Mouse (Mus musculus): ENCODE measurements at regions not wholly inside any gene's neighbourhood (a gene's known extent, or its start where the extent isn't known, plus 50 kb on each side); places are given as distances from the start of the nearest gene placed in this dataset.

- DNase-seq (ENCODE audit: low spot score): no peak
- intact Hi-C loops (cut with DNase I): no loop called here
Measured at GRCm38 (mm10) chr14:48046831-48047230, 73.8 kb upstream of the Peli2 start.

GRCm38 (mm10) chr14:48049698-48050459 is 70.7 kb upstream of the Peli2 start:
- no peak for DNase-seq (ENCODE audit: low spot score)
- intact Hi-C loops (cut with DNase I): no loop called here

DNA sequence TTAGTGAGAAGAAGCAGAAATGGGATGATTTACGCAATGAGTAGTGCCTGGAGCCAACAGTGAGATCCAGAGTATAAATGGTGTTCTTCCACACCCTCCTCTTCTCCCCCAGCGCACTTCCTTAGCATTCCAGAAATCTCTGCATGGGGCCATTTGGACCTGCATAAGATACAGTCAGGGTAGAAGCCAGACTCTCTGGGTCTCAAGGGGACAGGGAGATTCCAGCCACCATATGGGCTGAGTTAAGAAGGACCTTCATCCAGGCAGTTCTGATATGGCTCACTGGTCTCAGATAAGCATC is 70.2 kb upstream of the Peli2 start:
- no peak for DNase-seq (ENCODE audit: low spot score)
- intact Hi-C loops (cut with DNase I): no loop called here

- DNase-seq (ENCODE audit: low spot score): no peak
- intact Hi-C loops (cut with DNase I): no loop called here
Measured at GRCm38 (mm10) chr14:48051971-48052370, 68.7 kb upstream of the Peli2 start.

DNA sequence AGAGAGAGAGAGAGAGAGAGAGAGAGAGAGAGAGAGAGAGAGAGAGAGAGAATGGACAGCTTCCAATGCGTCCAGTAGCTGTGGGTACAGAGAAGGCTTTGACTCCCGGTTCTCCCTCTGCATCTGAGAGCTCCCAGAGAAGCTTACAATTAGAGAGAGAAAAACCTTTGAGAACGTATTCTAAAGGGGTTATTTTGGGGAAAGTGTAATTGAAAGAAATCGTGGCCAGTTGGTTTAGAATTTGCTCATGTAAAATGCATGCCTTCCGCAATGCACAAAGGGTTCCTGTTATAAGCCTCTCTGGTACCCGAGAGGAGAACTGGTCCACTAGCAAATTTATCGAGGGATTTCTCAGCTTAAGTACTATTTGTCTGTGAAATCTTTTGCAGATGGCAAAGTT is 68.2 kb upstream of the Peli2 start:
- DNase-seq (ENCODE audit: low spot score): no peak
- intact Hi-C loops (cut with DNase I): no loop called here

- intact Hi-C loops (cut with DNase I): no loop called here
- no peak for DNase-seq (ENCODE audit: low spot score)
Measured at GRCm38 (mm10) chr14:48053151-48053550, 67.5 kb upstream of the Peli2 start.

DNA sequence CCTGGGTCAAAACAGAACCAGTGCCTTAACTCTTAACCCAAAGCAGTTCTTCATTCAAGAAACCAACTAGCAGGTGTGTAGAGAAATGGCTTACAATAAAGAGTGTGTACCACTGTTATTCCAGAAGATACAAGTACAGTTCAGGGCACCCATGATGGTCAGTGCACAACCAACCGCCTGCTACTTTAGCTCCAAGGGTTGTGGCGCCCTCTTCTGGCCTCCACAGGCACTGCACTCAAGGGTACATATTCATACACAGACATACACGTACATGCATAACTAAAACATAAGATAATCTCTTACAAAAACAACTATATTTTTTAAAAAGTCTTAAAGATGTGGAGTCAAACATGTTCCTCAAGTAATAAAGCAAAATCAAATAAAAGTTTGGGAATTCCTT is 65.9 kb upstream of the Peli2 start:
- DNase-seq (ENCODE audit: low spot score): no peak
- intact Hi-C loops (cut with DNase I): no loop called here

DNA sequence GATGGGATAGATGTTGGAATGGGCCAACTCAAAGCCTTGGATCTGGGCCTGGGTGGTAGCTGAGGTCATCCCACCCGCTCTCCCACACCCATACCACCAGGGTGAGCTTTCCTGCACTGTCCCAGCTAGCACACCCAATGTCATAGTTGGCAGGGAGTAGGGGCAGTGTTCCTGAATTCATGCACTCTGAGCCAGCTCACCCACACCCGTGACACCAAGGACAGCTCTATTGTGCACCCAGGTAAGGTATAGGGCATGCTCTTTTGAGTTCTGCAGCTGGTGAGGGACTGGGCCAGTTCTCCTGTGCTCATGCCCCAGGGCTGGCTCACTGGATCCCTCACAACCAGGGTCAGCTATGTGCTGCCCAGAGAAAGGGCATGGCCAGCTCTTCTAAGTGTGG is 64.8 kb upstream of the Peli2 start:
- DNase-seq (ENCODE audit: low spot score): no peak
- intact Hi-C loops (cut with DNase I): no loop called here

GRCm38 (mm10) chr14:48058234-48058868 is 62.3 kb upstream of the Peli2 start:
- intact Hi-C loops (cut with DNase I): no loop called here
- DNase-seq (ENCODE audit: low spot score): no peak

- no peak for DNase-seq (ENCODE audit: low spot score)
- intact Hi-C loops (cut with DNase I): no loop called here
Measured at GRCm38 (mm10) chr14:48059664-48060455, 60.8 kb upstream of the Peli2 start.

DNA sequence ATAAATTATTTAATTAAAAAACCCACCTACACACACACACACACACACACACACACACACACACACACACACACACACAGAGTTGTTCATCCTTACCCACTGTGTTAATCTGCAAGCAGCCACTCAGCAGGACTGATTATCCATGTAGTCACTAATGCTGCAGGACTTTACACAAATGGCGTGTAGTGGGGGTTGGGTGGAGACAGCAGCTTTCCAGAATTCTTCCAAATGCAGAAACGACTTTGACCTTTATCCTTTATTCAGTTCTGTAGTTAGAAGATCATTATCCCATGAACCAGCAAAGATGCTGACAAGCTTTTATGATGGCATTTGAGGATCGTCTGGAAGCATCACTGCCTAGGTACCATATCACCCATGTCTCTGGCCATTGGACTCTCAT is 52.0 kb upstream of the Peli2 start:
- DNase-seq (ENCODE audit: low spot score): no peak
- intact Hi-C loops (cut with DNase I): no loop called here

All from heart, postnatal 25 days (tissue).